Mouse (Mus musculus) B cell, adult 67 days (primary cell): ENCODE results near the gene Vmn1r46. TPM values are rescaled to one million over a fixed set of nuclear protein-coding genes. Genes with fewer than 3 reads are reported as not detected.

ENCODE experiments used
- total RNA-seq, 2 experiments: library from RNA; stranded (reverse); gene quantifications; 4 replicates each; pipeline ENCODE4 v1.2.4; 2023

The Vmn1r46 gene
- not detected for total RNA-seq

GRCm38 (mm10) chr6:89969013-89969412 is at the start of gene Vmn1r46:
Gene Vmn1r46, plus strand, starts transcription at chr6:89969313.

GRCm38 (mm10) chr6:89940498-89940897 is 28.6 kb upstream of the Vmn1r46 start, which contains the start of gene Vmn1r45:
Gene Vmn1r45, minus strand, starts transcription at chr6:89940598.

GRCm38 (mm10) chr6:90015847-90016246 is 46.7 kb downstream of the Vmn1r46 start, which contains the start of gene Vmn1r47:
Gene Vmn1r47, plus strand, starts transcription at chr6:90016147.

Other genes starting within 250 kb of the Vmn1r46 start
- gene Vmn1r41, start 228.5 kb upstream of the Vmn1r46 start, total RNA-seq: not detected
- gene Vmn1r42, start 92.9 kb upstream of the Vmn1r46 start, total RNA-seq: not detected
- not detected for gene Vmn1r43, start 92.9 kb upstream of the Vmn1r46 start, total RNA-seq
- not detected for gene Vmn1r44, start 85.7 kb upstream of the Vmn1r46 start, total RNA-seq
- not detected for gene Vmn1r45, start 28.7 kb upstream of the Vmn1r46 start, total RNA-seq
- not detected for gene Vmn1r47, start 46.8 kb downstream of the Vmn1r46 start, total RNA-seq
- not detected for gene Vmn1r48, start 67.5 kb downstream of the Vmn1r46 start, total RNA-seq
- gene Vmn1r49, start 109.2 kb downstream of the Vmn1r46 start, total RNA-seq: not detected
- not detected for gene Vmn1r50, start 132.1 kb downstream of the Vmn1r46 start, total RNA-seq
- not detected for gene Vmn1r51, start 153.3 kb downstream of the Vmn1r46 start, total RNA-seq
- gene Vmn1r52, start 205.5 kb downstream of the Vmn1r46 start, total RNA-seq: not detected
- gene V1ra8, start 233.5 kb downstream of the Vmn1r46 start, total RNA-seq: not detected